ENCODE assay signal across 12 mouse cellular contexts in the genomic region with DNA sequence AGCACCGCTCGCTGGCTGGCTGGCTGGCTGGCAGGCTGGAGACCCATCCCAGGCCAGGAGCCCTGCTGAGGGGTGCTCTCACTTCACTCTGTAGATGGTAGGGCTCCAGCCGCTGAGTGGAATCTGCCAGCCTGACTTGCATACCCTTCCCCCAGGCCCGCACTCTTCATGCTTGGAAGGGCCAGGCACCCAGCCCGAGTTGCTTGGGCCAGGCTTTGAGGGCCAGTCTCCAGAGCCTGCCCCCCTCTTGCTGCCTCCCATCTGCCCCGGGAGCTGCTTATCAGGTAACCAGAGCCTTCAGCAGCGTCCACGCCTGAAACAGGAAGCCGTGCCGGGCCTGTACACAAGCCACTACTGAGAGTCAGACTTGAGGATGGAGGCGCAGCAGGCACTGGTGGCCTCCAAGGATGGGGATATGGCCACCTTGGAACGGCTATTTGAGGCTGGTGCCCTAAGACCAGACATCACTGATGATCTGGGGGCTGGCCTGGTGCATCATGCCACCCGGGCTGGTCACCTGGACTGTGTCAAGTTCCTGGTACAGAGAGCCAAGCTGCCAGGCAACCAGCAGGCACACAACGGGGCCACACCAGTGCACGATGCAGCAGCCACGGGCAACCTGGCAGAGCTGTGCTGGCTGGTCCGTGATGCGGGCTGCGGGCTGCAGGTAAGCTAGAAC. TPM values are rescaled to one million over a fixed set of nuclear protein-coding genes. Genes with fewer than 3 reads are reported as not detected.
A peak's percentile ranks its signal among the peaks of the same experiment; 100 is the strongest.
DNase-seq lines count a peak whose midpoint lies in the region; ATAC-seq and TF ChIP-seq lines count a peak whose summit lies in the region.
"Had no signal": no experiment of that assay in that cellular context is flagged by ENCODE, and none has a peak within 500 bp of the region (broad histone marks: within the 10 kb centered on the region; RNA-seq: fewer than 3 reads in every experiment).

Gene Espnl, plus strand, starts transcription at position 316 of the 679 bp plus-strand sequence.

- TF ChIP-seq EP300 in MEL (IDR thresholded peaks at IDR 0.05; ENCODE audit: low read depth in 1 of 2, low read length in 2 of 2): peak in 1 of 2 experiments; percentile 47; a peak in 1 of 4 replicates

- peaks cover 0 to 3% of the 10 kb centered on the region in 2 experiments; a peak in 2 of 4 replicates for H3K36me3 ChIP-seq in MEL (ENCODE audit: control insufficient read depth in 1 of 2, insufficient read depth in 2 of 2, low read length in 2 of 2)
- no peaks in the 10 kb centered on the region for H3K36me3 ChIP-seq in heart, embryonic 14.5 days (ENCODE audit: control insufficient read depth, insufficient read depth, low read length)
- peaks cover 8% of the 10 kb centered on the region; the same call in 1 of the 2 replicates for H3K36me3 ChIP-seq in liver, embryonic 12.5 days
- H3K36me3 ChIP-seq: limb, embryonic 13.5 days had no signal

- no peak for TF ChIP-seq RAD21 in MEL (IDR thresholded peaks at IDR 0.05; ENCODE audit: low read depth, low read length)

- no peaks in the 10 kb centered on the region for H3K27me3 ChIP-seq in MEL (ENCODE audit: control insufficient read depth in 1 of 2, insufficient read depth in 2 of 2, low read length in 2 of 2)
- no peaks in the 10 kb centered on the region for H3K27me3 ChIP-seq in heart, embryonic 14.5 days (ENCODE audit: control insufficient read depth, insufficient read depth, low read length)
- H3K27me3 ChIP-seq in liver, embryonic 12.5 days (replicated peaks): 0 out of 2 replicates have a peak, but pooled peaks cover 5% of the 10 kb centered on the region
- H3K27me3 ChIP-seq: limb, embryonic 13.5 days had no signal

- peak; percentile 86 for DNase-seq in MEL (ENCODE audit: low read depth, low spot score)
- no peak for DNase-seq in adrenal gland, postnatal 4 days (ENCODE audit: low spot score in 2 of 2)
- no peak for DNase-seq in frontal cortex, postnatal 10 days (ENCODE audit: low spot score in 2 of 2)
- DNase-seq in layer of hippocampus, adult 8-10 months (ENCODE audit: low spot score in 2 of 2): no peak
- DNase-seq: forebrain, postnatal 0 days; right cerebral cortex, postnatal 25 days; thymus, postnatal 14 days had no signal

- peak within 1 kb of the TSS; percentile 56 for H3K9ac ChIP-seq in MEL (ENCODE audit: control insufficient read depth, low read depth, low read length, poor library complexity, severe bottlenecking)
- H3K9ac ChIP-seq in heart, embryonic 14.5 days (ENCODE audit: low read length): peak within 1 kb of the TSS; percentile 12; the same call in 1 of the 2 replicates
- H3K9ac ChIP-seq in liver, embryonic 12.5 days: no peak within 1 kb of the TSS
- H3K9ac ChIP-seq: forebrain, postnatal 0 days; limb, embryonic 13.5 days had no signal

- WGBS in bone marrow, adult 2 months: 41% methylated on average over 19 of the region's 19 CpGs
- WGBS in heart, embryonic 14.5 days: 40% methylated on average over 19 of the region's 19 CpGs
- 45% methylated on average over 19 of the region's 19 CpGs for WGBS in liver, embryonic 12.5 days (ENCODE audit: insufficient replicate concordance)

- no peaks in the 10 kb centered on the region for H3K9me3 ChIP-seq in MEL (replicated peaks; ENCODE audit: insufficient read depth, low read length)
- no peaks in the 10 kb centered on the region for H3K9me3 ChIP-seq in heart, embryonic 14.5 days (ENCODE audit: control insufficient read depth, low read length)
- H3K9me3 ChIP-seq in liver, embryonic 12.5 days (replicated peaks): no peaks in the 10 kb centered on the region
- H3K9me3 ChIP-seq: limb, embryonic 13.5 days had no signal

- TF ChIP-seq POLR2A in MEL (IDR thresholded peaks at IDR 0.05; ENCODE audit: control insufficient read depth in 1 of 2, insufficient read depth in 1 of 2, low read depth in 1 of 2, low read length in 2 of 2, poor library complexity in 1 of 2): peak in 1 of 2 experiments; percentile 24; a peak in 1 of 4 replicates
- peak; percentile 20; the same call in 1 of the 2 replicates for TF ChIP-seq POLR2A in bone marrow, adult 2 months (IDR thresholded peaks at IDR 0.05; ENCODE audit: borderline replicate concordance, control insufficient read depth, low read depth, low read length)

- peak within 1 kb of the TSS; percentile 22 to 37; a peak in 3 of 4 replicates for H3K4me3 ChIP-seq in MEL (ENCODE audit: control insufficient read depth in 1 of 2, insufficient read depth in 1 of 2, low read depth in 2 of 2, low read length in 2 of 2)
- no peak within 1 kb of the TSS for H3K4me3 ChIP-seq in bone marrow, adult 2 months (replicated peaks; ENCODE audit: control insufficient read depth, low read depth, low read length)
- no peak within 1 kb of the TSS for H3K4me3 ChIP-seq in heart, embryonic 14.5 days (ENCODE audit: control insufficient read depth in 1 of 2, insufficient read depth in 1 of 2, low read depth in 1 of 2, low read length in 2 of 2)
- no peak within 1 kb of the TSS for H3K4me3 ChIP-seq in liver, embryonic 12.5 days
- H3K4me3 ChIP-seq: limb, embryonic 13.5 days had no signal

- peak within 1 kb of the TSS; percentile 33 for H3K27ac ChIP-seq in MEL (ENCODE audit: control insufficient read depth, low read depth, low read length)
- no peak within 1 kb of the TSS for H3K27ac ChIP-seq in bone marrow, adult 2 months (ENCODE audit: control insufficient read depth, insufficient read depth, low read depth, low read length, poor library complexity)
- H3K27ac ChIP-seq in heart, embryonic 14.5 days (replicated peaks in 1 of 2; ENCODE audit: control insufficient read depth in 1 of 2, insufficient read depth in 1 of 2, low read depth in 2 of 2, low read length in 2 of 2): peak within 1 kb of the TSS in 1 of 2 experiments; percentile 14; a peak in 1 of 4 replicates
- no peak within 1 kb of the TSS for H3K27ac ChIP-seq in liver, embryonic 12.5 days
- H3K27ac ChIP-seq: limb, embryonic 13.5 days had no signal

- no peaks in the 10 kb centered on the region for H3K79me2 ChIP-seq in MEL (ENCODE audit: control insufficient read depth, insufficient read depth, low read length, poor library complexity)

- TF ChIP-seq CTCF in MEL (IDR thresholded peaks at IDR 0.05 in 2 of 3, conservative IDR thresholded peaks at IDR 0.05 in 1 of 3; ENCODE audit: control insufficient read depth in 1 of 3, insufficient read depth in 1 of 3, low read depth in 2 of 3, low read length in 3 of 3, poor library complexity in 1 of 3, severe bottlenecking in 1 of 3): no peak
- no peak for TF ChIP-seq CTCF in bone marrow, adult 2 months (IDR thresholded peaks at IDR 0.05; ENCODE audit: control insufficient read depth, insufficient read depth, low read length)

- H3K4me1 ChIP-seq in MEL (ENCODE audit: control insufficient read depth in 1 of 2, insufficient read depth in 2 of 2, low read length in 2 of 2): peaks cover 2 to 15% of the 10 kb centered on the region in 2 experiments
- H3K4me1 ChIP-seq in bone marrow, adult 2 months (ENCODE audit: control insufficient read depth, insufficient read depth, low read length): no peaks in the 10 kb centered on the region
- peaks cover 16 to 20% of the 10 kb centered on the region in 2 experiments for H3K4me1 ChIP-seq in heart, embryonic 14.5 days (ENCODE audit: control insufficient read depth in 2 of 2, insufficient read depth in 2 of 2, low read length in 2 of 2)
- peaks cover 15% of the 10 kb centered on the region for H3K4me1 ChIP-seq in liver, embryonic 12.5 days
- H3K4me1 ChIP-seq: limb, embryonic 13.5 days had no signal

- peak; percentile 61 for ATAC-seq in heart, embryonic 14.5 days (ENCODE audit: insufficient number of reproducible peaks, insufficient read depth, low FRiP score, low read depth)
- ATAC-seq in liver, embryonic 12.5 days: peak; percentile 54
- ATAC-seq: forebrain, postnatal 0 days; inflammation-experienced regulatory T-cells, adult 6 months had no signal

- peak within 1 kb of the TSS; percentile 26 for H3K4me2 ChIP-seq in heart, embryonic 14.5 days (ENCODE audit: low read length)
- H3K4me2 ChIP-seq in liver, embryonic 12.5 days: peak within 1 kb of the TSS; percentile 8; the same call in 1 of the 2 replicates
- H3K4me2 ChIP-seq: limb, embryonic 13.5 days had no signal

TF ChIP-seq in MEL, 35 proteins besides CTCF, POLR2A, EP300 and RAD21 (continues in another document):
- TF ChIP-seq CHD1 (IDR thresholded peaks at IDR 0.05; ENCODE audit: low read depth, low read length): no peak
- no peak for TF ChIP-seq GABPA (IDR thresholded peaks at IDR 0.05; ENCODE audit: low read depth, low read length)
- TF ChIP-seq ZMIZ1 (IDR thresholded peaks at IDR 0.05; ENCODE audit: low read depth, low read length): no peak; the same call in 1 of the 2 replicates
- TF ChIP-seq ELF1 (IDR thresholded peaks at IDR 0.05; ENCODE audit: low read depth, low read length): peak; percentile 75
- no peak for TF ChIP-seq E2F4 (IDR thresholded peaks at IDR 0.05; ENCODE audit: borderline replicate concordance, low read depth, low read length)
- no peak; the same call in 1 of the 2 replicates for TF ChIP-seq RCOR1 (IDR thresholded peaks at IDR 0.05; ENCODE audit: low read depth, low read length)
- no peak for TF ChIP-seq MYC (IDR thresholded peaks at IDR 0.05; ENCODE audit: low read depth, low read length)
- no peak for TF ChIP-seq MAFK (IDR thresholded peaks at IDR 0.05; ENCODE audit: borderline replicate concordance, low read depth, low read length)
- no peak for TF ChIP-seq USF2 (IDR thresholded peaks at IDR 0.05; ENCODE audit: borderline replicate concordance in 1 of 2, insufficient read depth in 1 of 2, low read depth in 1 of 2, low read length in 2 of 2)
- no peak for TF ChIP-seq BHLHE40 (IDR thresholded peaks at IDR 0.05; ENCODE audit: borderline replicate concordance, low read depth, low read length)
- peak; percentile 34 for TF ChIP-seq TAL1 (IDR thresholded peaks at IDR 0.05; ENCODE audit: low read length)
- no peak for TF ChIP-seq JUND (IDR thresholded peaks at IDR 0.05; ENCODE audit: low read depth, low read length)
- peak; percentile 52; the same call in 1 of the 2 replicates for TF ChIP-seq SIN3A (IDR thresholded peaks at IDR 0.05; ENCODE audit: low read length)
- 0 out of 2 replicates have a peak, but pooled peaks have one; percentile 30 for TF ChIP-seq TCF12 (IDR thresholded peaks at IDR 0.05; ENCODE audit: low read depth, low read length)
- TF ChIP-seq MAZ (IDR thresholded peaks at IDR 0.05; ENCODE audit: low read depth, low read length): 0 out of 2 replicates have a peak, but pooled peaks have one; percentile 34

RNA-seq across cellular contexts. Expression of gene Espnl, which starts in this region (rescaled TPM):
- total RNA-seq in MEL (2012; rRNA removed): 1.7 and 2.0 TPM in 2 replicates
- polyA plus RNA-seq in MEL (2012; ENCODE audit: insufficient read depth in 1 of 2, insufficient read length in 2 of 2, low read depth in 1 of 2, low replicate concordance in 2 of 2, missing spikeins in 1 of 2): 1 to 10 TPM in 1 of 2 experiments, not detected in 1; 2.1 TPM
- not detected in 2 replicates for polyA plus RNA-seq in bone marrow, adult 2 months (2011; ENCODE audit: insufficient read depth, insufficient read length, low replicate concordance, missing spikeins)
- polyA plus RNA-seq in heart, embryonic 14.5 days (2014; fragmentation: Nextera tagmentation; extraction: Ambion mirVana): 0.12 TPM in 1 of 2 replicates, not detected in the other
- polyA plus RNA-seq in liver, embryonic 12.5 days (2016; fragmentation: Nextera tagmentation; extraction: Ambion mirVana): 0.05 and 0.07 TPM in 2 replicates
- under 1 TPM; 0.06 to 0.08 TPM for total RNA-seq in adrenal gland, postnatal 4 days (2021)
- total RNA-seq in layer of hippocampus, adult 8-10 months (2022): under 1 TPM in 1 of 4 experiments, not detected in 3; 0.16 TPM
- polyA plus RNA-seq: inflammation-experienced regulatory T-cells, adult 6 months had no signal

Comparison
In these comparisons a context has a peak if more than half of its experiments do, and no peak if none do; other contexts are left out.
1. Peak in ATAC-seq, H3K9ac ChIP-seq and H3K4me2 ChIP-seq in heart, embryonic 14.5 days; RNA of the gene not detected or under 1 TPM.
2. Peak in ATAC-seq and H3K4me2 ChIP-seq in liver, embryonic 12.5 days; RNA of the gene not detected or under 1 TPM.
3. H3K4me3 ChIP-seq: peak in MEL (2 of 2); none in bone marrow, adult 2 months (single experiment), heart, embryonic 14.5 days (0 of 2) and liver, embryonic 12.5 days (single experiment).